In the genomic region with DNA sequence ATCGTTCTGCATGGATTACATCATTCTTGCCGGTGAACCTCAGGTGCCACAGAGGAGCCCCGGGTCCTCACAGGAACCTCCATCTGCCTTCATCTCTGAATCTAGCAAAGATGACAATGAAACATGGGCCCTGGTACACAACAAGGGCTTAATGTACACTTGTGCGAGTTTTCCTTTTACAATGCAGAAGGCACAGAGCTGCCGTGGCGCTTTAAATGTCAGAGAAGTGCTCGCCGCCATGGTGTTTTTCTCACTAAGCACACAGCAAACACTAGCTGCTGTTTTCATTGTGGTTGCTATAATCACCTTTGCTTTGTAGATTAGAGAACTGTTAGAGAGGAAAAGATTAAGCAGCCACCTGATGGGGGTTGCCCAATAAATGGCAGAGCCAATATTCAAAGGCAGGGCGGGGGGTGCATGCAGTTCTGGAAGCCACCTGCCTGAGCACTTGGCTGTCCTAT, we compare ENCODE assay signal across 29 mouse cellular contexts. TPM values are rescaled to one million over a fixed set of nuclear protein-coding genes. Genes with fewer than 3 reads are reported as not detected.
DNase-seq lines count a peak whose midpoint lies in the region; ATAC-seq and TF ChIP-seq lines count a peak whose summit lies in the region.
"Had no signal": no experiment of that assay in that cellular context is flagged by ENCODE, and none has a peak within 500 bp of the region (broad histone marks: within the 10 kb centered on the region; RNA-seq: fewer than 3 reads in every experiment).

No protein-coding gene starts in this region.

- no peak for TF ChIP-seq CTCF in spleen, adult 2 months (IDR thresholded peaks at IDR 0.05; ENCODE audit: extremely low read depth, insufficient read depth, insufficient read length, insufficient replicate concordance)

- peaks cover 27% of the 10 kb centered on the region; the same call in 1 of the 2 replicates for H3K4me1 ChIP-seq in spleen, adult 2 months (ENCODE audit: control insufficient read depth, insufficient read depth, insufficient read length)
- peaks cover 14% of the 10 kb centered on the region for H3K4me1 ChIP-seq in neural tube, embryonic 15.5 days

- 0 out of 2 replicates have a peak, but pooled peaks cover 1% of the 10 kb centered on the region for H3K36me3 ChIP-seq in spleen, adult 2 months (ENCODE audit: control insufficient read depth, insufficient read depth, low read length)
- H3K36me3 ChIP-seq in neural tube, embryonic 15.5 days: no peaks in the 10 kb centered on the region
- H3K36me3 ChIP-seq: forebrain, embryonic 12.5 days; heart, embryonic 13.5 days; hindbrain, embryonic 12.5 days; limb, embryonic 15.5 days; liver, embryonic 15.5 days; lung, embryonic 15.5 days had no signal

- no peak for TF ChIP-seq POLR2A in spleen, adult 2 months (IDR thresholded peaks at IDR 0.05; ENCODE audit: low read depth, low read length)

- H3K27me3 ChIP-seq in spleen, adult 2 months (ENCODE audit: control insufficient read depth, insufficient read depth, low read length): no peaks in the 10 kb centered on the region
- no peaks in the 10 kb centered on the region for H3K27me3 ChIP-seq in neural tube, embryonic 15.5 days (replicated peaks)
- H3K27me3 ChIP-seq: embryonic facial prominence, embryonic 13.5 days; forebrain, embryonic 12.5 days; heart, embryonic 13.5 days; hindbrain, embryonic 12.5 days; limb, embryonic 15.5 days; liver, embryonic 15.5 days; lung, embryonic 15.5 days had no signal

- H3K4me3 ChIP-seq in spleen, adult 2 months (ENCODE audit: extremely low read depth, insufficient read depth, insufficient read length): no peak overlapping the region
- H3K4me3 ChIP-seq in neural tube, embryonic 15.5 days (replicated peaks): no peak overlapping the region
- H3K4me3 ChIP-seq: embryonic facial prominence, embryonic 13.5 days; erythroblast, embryonic 14.5 days; forebrain, embryonic 12.5 days; heart, embryonic 13.5 days; hindbrain, embryonic 12.5 days; limb, embryonic 15.5 days; liver, embryonic 15.5 days; lung, embryonic 15.5 days; myocyte had no signal

- H3K27ac ChIP-seq in spleen, adult 2 months (ENCODE audit: insufficient read depth, low read length): peak overlapping the region; percentile 79
- H3K27ac ChIP-seq in neural tube, embryonic 15.5 days (replicated peaks): no peak overlapping the region
- H3K27ac ChIP-seq: embryonic facial prominence, embryonic 13.5 days; forebrain, embryonic 12.5 days; heart, embryonic 13.5 days; hindbrain, embryonic 12.5 days; kidney, postnatal 0 days; limb, embryonic 15.5 days; liver, embryonic 15.5 days; lung, embryonic 15.5 days had no signal

- no peak for DNase-seq in spleen, adult 2 months (ENCODE audit: low read depth in 1 of 2, low spot score in 2 of 2)
- DNase-seq in spleen, adult 12 weeks (ENCODE audit: low spot score): no peak
- DNase-seq in CD8-positive naive resting alpha-beta T cell, adult 2 months (ENCODE audit: low read depth in 2 of 2, low spot score in 2 of 2): peak; percentile 42 to 43
- DNase-seq in thymus, postnatal 36 days: peak; percentile 40 to 59
- no peak for DNase-seq in Muller cell, postnatal 12 days (ENCODE audit: inconsistent ontology term)
- DNase-seq in heart, adult 9 months (ENCODE audit: low spot score in 2 of 2): no peak
- DNase-seq: adrenal gland, postnatal 10 days; cerebellum, adult 8-10 months; cerebellum, postnatal 36 days; embryo, embryonic 11 days; gastrocnemius, postnatal 25 days; heart, adult 18-20 months; heart, postnatal 14 days; kidney, adult 2 months; left cerebral cortex, postnatal 4 days; lung, postnatal 4 days had no signal

- 61% methylated on average over 9 of the region's 9 CpGs for WGBS in spleen, adult 2 months
- WGBS in neural tube, embryonic 15.5 days: 82% methylated on average over 9 of the region's 9 CpGs

- no peaks in the 10 kb centered on the region for H3K9me3 ChIP-seq in neural tube, embryonic 15.5 days (replicated peaks)
- H3K9me3 ChIP-seq: embryonic facial prominence, embryonic 13.5 days; forebrain, embryonic 12.5 days; heart, embryonic 13.5 days; hindbrain, embryonic 12.5 days; limb, embryonic 15.5 days; liver, embryonic 15.5 days; lung, embryonic 15.5 days had no signal

- no peak overlapping the region for H3K9ac ChIP-seq in neural tube, embryonic 15.5 days (replicated peaks)
- H3K9ac ChIP-seq: embryonic facial prominence, embryonic 13.5 days; forebrain, embryonic 12.5 days; heart, embryonic 13.5 days; hindbrain, embryonic 12.5 days; limb, embryonic 15.5 days; liver, embryonic 15.5 days; lung, embryonic 15.5 days had no signal

- peak; percentile 54 for ATAC-seq in inflammation-experienced regulatory T-cells, adult 6 months
- no peak for ATAC-seq in neural tube, embryonic 15.5 days (ENCODE audit: low FRiP score)
- ATAC-seq: midbrain, embryonic 16.5 days had no signal

- H3K4me2 ChIP-seq in neural tube, embryonic 15.5 days: no peak overlapping the region
- H3K4me2 ChIP-seq: embryonic facial prominence, embryonic 13.5 days; forebrain, embryonic 12.5 days; heart, embryonic 13.5 days; hindbrain, embryonic 12.5 days; limb, embryonic 15.5 days; liver, embryonic 15.5 days; lung, embryonic 15.5 days had no signal

RNA-seq across cellular contexts. Expression of gene Otulinl, which starts 13.3 kb away (rescaled TPM):
- polyA plus RNA-seq in spleen, adult 2 months (2012; rRNA removed): 15.2 and 16.0 TPM in 2 replicates
- polyA plus RNA-seq in inflammation-experienced regulatory T-cells, adult 6 months (2017; shearing (Covaris generic)): 100 to 1,000 TPM; 136 to 203 (median 170) TPM
- polyA plus RNA-seq in neural tube, embryonic 15.5 days (2015; fragmentation: Nextera tagmentation; extraction: Ambion mirVana): 16.2 and 18.9 TPM in 2 replicates

RNA-seq across cellular contexts. Expression of gene Otulin, which starts 37.5 kb away (rescaled TPM):
- 53.1 and 69.6 TPM in 2 replicates for polyA plus RNA-seq in spleen, adult 2 months (2012; rRNA removed)
- polyA plus RNA-seq in inflammation-experienced regulatory T-cells, adult 6 months (2017; shearing (Covaris generic)): 10 to 100 TPM; 10.4 to 14.3 (median 12.3) TPM
- 20.5 and 26.7 TPM in 2 replicates for polyA plus RNA-seq in neural tube, embryonic 15.5 days (2015; fragmentation: Nextera tagmentation; extraction: Ambion mirVana)

Comparison
In these comparisons a context has a peak if more than half of its experiments do, and no peak if none do; other contexts are left out.
1. DNase-seq: peak in CD8-positive naive resting alpha-beta T cell, adult 2 months (2 of 2) and thymus, postnatal 36 days (2 of 2); none in spleen, adult 2 months (0 of 2), spleen, adult 12 weeks (single experiment), Muller cell, postnatal 12 days (single experiment) and heart, adult 9 months (0 of 2).